Mouse (Mus musculus) embryonic fibroblast, embryonic 13.5 days (primary cell): ENCODE measurements around the gene Nlgn2. TPM values are rescaled to one million over a fixed set of nuclear protein-coding genes. Genes with fewer than 3 reads are reported as not detected.
A peak's percentile ranks its signal among the peaks of the same experiment; 100 is the strongest.

Experiments used
- H3K27ac ChIP-seq: 2 replicates; pipeline ENCODE4 v1.5.1; 2012; ENCODE audit warnings: low read length, control low read depth, inconsistent platforms; ENCODE audit not compliant: insufficient read depth
- H3K4me1 ChIP-seq: 2 replicates; pipeline ENCODE4 v1.6.1; 2011; ENCODE audit warnings: low read length; ENCODE audit not compliant: control insufficient read depth, insufficient read depth
- H3K4me3 ChIP-seq: 2 replicates; pipeline ENCODE4 v1.5.1; 2011; ENCODE audit warnings: mild to moderate bottlenecking, control low read depth, low read length; ENCODE audit not compliant: insufficient read depth
- CTCF ChIP-seq: IDR thresholded peaks from 2 replicates; pipeline ENCODE4 v1.5.1; 2011; ENCODE audit warnings: mild to moderate bottlenecking, control low read depth, low read length, moderate library complexity, borderline replicate concordance; ENCODE audit not compliant: insufficient read depth
- POLR2A ChIP-seq: IDR thresholded peaks from 2 replicates; pipeline ENCODE4 v1.6.1; 2011; ENCODE audit warnings: low read depth, mild to moderate bottlenecking, control low read depth, low read length, moderate library complexity
- polyA plus RNA-seq: library from polyadenylated mRNA; stranded (reverse); fragments of >200 nt; gene quantifications from 2 replicates; pipeline ENCODE4 v1.2.4, GENCODE M21; 2011; ENCODE audit warnings: low read depth; ENCODE audit not compliant: missing spikeins, insufficient read length

Nlgn2 gene
- polyA plus RNA-seq, 1 experiment = 42.0 TPM

DNA sequence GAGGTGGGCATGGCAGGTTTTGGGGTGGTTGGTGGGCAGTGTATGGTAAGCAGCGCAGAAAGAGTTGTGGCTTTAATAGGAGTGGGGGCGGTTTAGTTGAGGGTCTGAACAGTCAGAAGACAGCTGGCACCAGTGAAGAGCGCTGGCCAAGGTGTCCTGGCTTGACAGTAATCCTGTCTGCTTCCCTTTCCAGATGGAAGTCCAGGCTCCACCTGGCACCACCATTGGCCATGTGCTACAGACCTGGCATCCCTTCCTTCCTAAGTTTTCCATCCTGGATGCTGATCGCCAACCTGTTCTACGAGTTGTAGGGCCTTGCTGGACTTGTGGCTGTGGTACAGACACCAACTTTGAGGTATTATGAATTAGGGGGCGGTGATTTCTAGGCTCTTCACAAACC, 10.4 kb upstream of the Nlgn2 start:
- Histone ChIP-seq H3K4me1 (peaks cover 5% of the 10 kb centered on the region), H3K27ac (no peak overlapping the region), H3K4me3 (no peak overlapping the region)
- no peak for TF ChIP-seq CTCF
- no peak for TF ChIP-seq POLR2A

- H3K4me3 ChIP-seq = peak overlapping the region; percentile 80
- TF ChIP-seq CTCF = no peak
- peak; percentile 56; the same call in 1 of the 2 replicates for TF ChIP-seq POLR2A
- H3K27ac ChIP-seq = peak overlapping the region; percentile 50
- peaks cover 5% of the 10 kb centered on the region for H3K4me1 ChIP-seq
Observed at GRCm38 (mm10) chr11:69846738-69847688, 9.4 kb upstream of the Nlgn2 start.

DNA sequence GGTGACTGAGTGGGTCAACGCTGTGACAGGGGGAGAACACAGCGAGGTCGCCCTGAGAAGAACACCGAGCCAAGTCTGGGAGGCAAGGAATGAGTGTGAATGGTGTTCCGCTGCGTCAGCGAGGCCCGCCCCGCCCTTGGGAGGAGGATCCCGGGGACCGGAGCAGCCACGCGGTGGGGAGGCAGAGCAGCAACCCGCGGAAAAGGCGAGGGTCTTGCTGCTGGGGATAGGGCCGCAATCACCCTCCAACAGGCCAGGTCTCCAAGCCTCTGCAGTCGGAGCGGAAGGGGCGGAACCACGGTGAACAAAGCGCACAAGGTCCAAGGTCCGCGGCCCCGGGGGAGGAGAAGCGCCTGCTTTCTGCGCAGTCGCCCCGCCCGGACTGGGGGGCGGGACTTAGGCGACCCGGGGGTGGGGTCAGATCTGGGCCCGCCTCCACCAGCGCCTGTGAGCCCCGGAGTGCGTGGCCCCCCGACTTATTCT, 8.7 kb upstream of the Nlgn2 start, which contains the start of gene Plscr3:
Gene Plscr3, plus strand, starts transcription at position 179 of the 483 bp plus-strand sequence.
- Histone ChIP-seq H3K27ac (peak within 1 kb of the TSS; percentile 84), H3K4me3 (peak within 1 kb of the TSS; percentile 80), H3K4me1 (peaks cover 5% of the 10 kb centered on the region)
- TF ChIP-seq POLR2A = peak; percentile 95
- no peak for TF ChIP-seq CTCF

GRCm38 (mm10) chr11:69838714-69839104, 1.1 kb upstream of the Nlgn2 start:
- Histone ChIP-seq H3K4me3 (peak overlapping the region; percentile 73), H3K27ac (peak overlapping the region; percentile 35), H3K4me1 (peaks cover 3% of the 10 kb centered on the region; the same call in 1 of the 2 replicates)
- no peak for TF ChIP-seq CTCF
- TF ChIP-seq POLR2A = no peak

DNA sequence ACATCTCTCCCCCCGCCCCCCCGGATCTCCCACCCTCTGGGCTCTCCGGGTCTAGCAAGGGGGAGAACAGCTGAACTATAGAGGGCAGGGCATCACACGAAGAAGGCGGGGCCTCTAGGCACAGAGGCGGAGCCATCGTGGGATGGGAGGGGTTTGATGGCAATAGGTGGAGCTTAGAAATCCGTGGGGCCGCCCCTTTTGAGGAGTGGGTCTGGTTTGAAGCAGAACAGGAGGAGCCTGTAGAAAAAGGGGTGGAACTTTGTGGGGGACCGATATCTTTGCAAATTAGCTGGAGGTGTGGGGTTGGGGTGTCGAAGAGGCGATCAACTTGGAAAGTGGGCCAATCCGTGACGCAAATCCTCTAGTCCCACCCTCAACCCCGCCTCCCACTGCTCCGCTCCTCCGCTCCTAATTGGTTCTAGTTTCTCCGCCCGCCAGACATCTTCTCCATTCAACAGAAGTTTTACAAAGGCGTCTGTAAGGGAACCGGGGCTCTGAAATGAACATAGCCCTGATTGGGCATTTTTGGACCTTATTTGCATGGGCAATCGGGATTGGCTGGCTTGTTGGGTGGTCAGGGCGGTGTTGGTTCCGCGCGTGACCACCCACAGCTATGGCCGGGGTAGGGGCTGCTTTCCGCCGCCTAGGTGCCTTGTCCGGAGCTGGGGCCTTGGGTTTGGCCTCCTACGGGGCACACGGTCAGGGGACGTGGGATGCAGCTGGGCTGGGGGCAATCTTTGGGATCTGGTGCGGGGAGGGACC, 549 bp upstream of the Nlgn2 start, which contains the start of gene Tmem256:
Gene Tmem256, plus strand, starts transcription at position 563 of the 762 bp plus-strand sequence.
- Histone ChIP-seq H3K4me1 (peaks cover 3% of the 10 kb centered on the region; the same call in 1 of the 2 replicates), H3K27ac (peak within 1 kb of the TSS; percentile 35), H3K4me3 (peak within 1 kb of the TSS; percentile 76)
- TF ChIP-seq POLR2A = peak; percentile 79
- TF ChIP-seq CTCF = no peak

GRCm38 (mm10) chr11:69836703-69837576, 644 bp downstream of the Nlgn2 start:
- H3K4me3 ChIP-seq = peak overlapping the region; percentile 76
- TF ChIP-seq POLR2A (no peak), CTCF (no peak)
- H3K27ac ChIP-seq = no peak overlapping the region
- H3K4me1 ChIP-seq = peaks cover 3% of the 10 kb centered on the region; the same call in 1 of the 2 replicates

DNA sequence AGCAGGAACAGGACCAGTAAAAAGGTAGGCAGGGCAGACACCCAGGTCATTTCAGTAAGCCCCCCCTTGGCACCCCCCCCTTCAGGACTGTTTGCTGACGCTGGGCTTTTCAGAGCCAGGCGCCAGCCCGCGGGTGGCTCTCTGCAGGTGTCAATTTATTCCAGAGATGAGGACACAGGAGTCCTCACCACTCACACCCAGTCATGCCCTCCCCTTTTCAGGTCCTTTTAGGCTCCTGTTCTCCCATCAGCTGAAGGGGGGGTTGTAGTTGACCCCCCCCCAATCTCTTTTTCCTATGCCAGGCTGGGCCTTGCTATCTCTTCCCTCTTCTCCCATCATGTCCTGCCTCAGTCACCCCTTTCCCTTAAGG, 1.6 kb downstream of the Nlgn2 start:
- TF ChIP-seq CTCF (no peak), POLR2A (no peak)
- H3K27ac ChIP-seq = no peak overlapping the region
- H3K4me1 ChIP-seq = peaks cover 3% of the 10 kb centered on the region; the same call in 1 of the 2 replicates
- peak overlapping the region; percentile 76 for H3K4me3 ChIP-seq

DNA sequence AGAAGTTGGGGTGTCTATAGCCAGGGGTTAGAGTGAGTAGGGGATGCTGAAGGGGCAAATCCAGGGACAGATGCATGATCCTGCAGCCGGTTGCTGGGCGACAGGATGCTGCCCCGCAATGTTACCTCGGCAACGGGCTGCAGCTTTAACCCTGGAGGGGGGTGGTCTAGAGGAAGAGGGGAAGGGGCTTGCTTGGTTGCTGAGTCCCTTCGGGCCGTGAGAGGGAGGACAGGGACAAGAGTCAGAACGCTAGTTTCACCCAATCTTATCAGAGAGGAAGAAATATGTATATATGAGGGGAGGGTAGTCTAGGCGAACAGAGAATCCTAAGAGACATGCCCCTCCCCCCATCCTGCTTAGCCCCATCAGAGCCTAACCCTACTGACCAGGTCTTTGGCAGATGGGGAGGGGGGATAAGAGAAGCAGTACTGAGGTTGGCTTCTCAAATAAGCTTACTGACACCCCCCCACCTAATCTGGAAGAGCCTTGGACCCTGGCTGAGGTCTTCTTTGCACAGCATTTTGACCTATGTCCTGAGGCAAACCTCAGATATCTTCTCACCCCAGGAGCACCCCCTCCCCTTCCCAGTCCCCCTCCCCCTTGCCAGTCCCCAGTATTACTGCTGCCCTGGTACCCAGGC, 2.1 kb downstream of the Nlgn2 start:
- Histone ChIP-seq H3K4me3 (no peak overlapping the region), H3K4me1 (peaks cover 3% of the 10 kb centered on the region; the same call in 1 of the 2 replicates), H3K27ac (no peak overlapping the region)
- TF ChIP-seq CTCF = no peak
- no peak for TF ChIP-seq POLR2A

DNA sequence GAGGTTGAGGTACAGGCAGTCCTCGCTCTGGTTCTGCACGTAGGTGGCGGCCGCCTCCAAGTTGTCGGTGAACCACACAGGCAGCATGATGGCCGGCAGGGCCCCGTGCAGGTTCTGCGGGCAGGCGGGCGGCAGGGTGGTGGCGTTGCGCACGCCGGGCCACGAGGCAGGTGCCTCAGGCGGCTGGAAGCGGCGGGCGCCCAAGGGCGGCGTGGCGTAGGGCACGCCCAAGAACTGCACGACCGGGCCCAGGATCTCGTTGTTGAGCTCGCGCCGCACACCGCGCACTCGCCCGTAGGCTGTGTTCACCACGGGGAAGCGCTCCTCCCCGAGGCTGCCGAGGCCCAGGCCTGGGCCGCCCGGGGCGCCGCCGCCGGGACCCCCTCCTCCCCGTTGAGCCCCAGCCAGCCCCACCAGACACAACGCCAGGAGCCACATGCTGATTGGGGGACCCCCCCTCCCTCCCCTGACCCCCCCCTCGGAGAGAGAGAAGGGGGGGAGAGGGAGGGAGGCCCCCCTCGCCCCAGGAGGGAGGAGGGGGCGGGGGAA, 3.5 kb downstream of the Nlgn2 start:
- Histone ChIP-seq H3K4me3 (no peak overlapping the region), H3K27ac (no peak overlapping the region), H3K4me1 (peaks cover 3% of the 10 kb centered on the region; the same call in 1 of the 2 replicates)
- TF ChIP-seq CTCF (no peak), POLR2A (no peak)
